Mouse (Mus musculus) intestine, embryonic 16.5 days (tissue): Measurements from ENCODE around the gene Pwwp2b. TPM values are rescaled to one million over a fixed set of nuclear protein-coding genes. Genes with fewer than 3 reads are reported as not detected.

ENCODE experiments used
- ATAC-seq: fragments of 200-750 bp; cut with Nextera tagmentation; 2 replicates; pipeline ENCODE4 v1.8.0; 2017; ENCODE audit warnings: moderate TSS enrichment, moderate library complexity
- H3K27ac ChIP-seq: fragments of 300-500 bp; sonication (generic); 2 replicates; pipeline ENCODE4 v1.5.1; 2014; ENCODE audit warnings: mild to moderate bottlenecking, low read length
- H3K27me3 ChIP-seq: fragments of 300-500 bp; sonication (generic); replicated peaks from 2 replicates; pipeline ENCODE4 v1.6.1; 2014; ENCODE audit warnings: low read length, control low read depth, mixed read lengths; ENCODE audit not compliant: control insufficient read depth, insufficient read depth
- H3K36me3 ChIP-seq: fragments of 300-500 bp; sonication (generic); 2 replicates; pipeline ENCODE4 v1.6.1; 2014; ENCODE audit warnings: low read length, control low read depth; ENCODE audit not compliant: control insufficient read depth, insufficient read depth
- H3K4me1 ChIP-seq: fragments of 300-500 bp; sonication (generic); 2 replicates; pipeline ENCODE4 v1.6.1; 2014; ENCODE audit warnings: low read length, control low read depth, mixed read lengths; ENCODE audit not compliant: control insufficient read depth, insufficient read depth
- H3K4me2 ChIP-seq: fragments of 300-500 bp; sonication (generic); 2 replicates; pipeline ENCODE4 v1.6.1; 2014; ENCODE audit warnings: low read depth, low read length, control low read depth
- H3K4me3 ChIP-seq: fragments of 300-500 bp; sonication (generic); 2 replicates; pipeline ENCODE4 v1.5.1; 2014; ENCODE audit warnings: mild to moderate bottlenecking, low read length
- H3K9ac ChIP-seq: fragments of 300-500 bp; sonication (generic); 2 replicates; pipeline ENCODE4 v1.6.1; 2014; ENCODE audit warnings: low read depth, low read length
- H3K9me3 ChIP-seq: fragments of 300-500 bp; sonication (generic); 2 replicates; pipeline ENCODE4 v1.6.1; 2016; ENCODE audit warnings: low read length, control low read depth; ENCODE audit not compliant: control insufficient read depth
- WGBS: fragments of 180-500 bp; shearing (Covaris S2); extraction: QIAGEN DNeasy Blood & Tissue Kit; methylation state at CpG from one replicate; pipeline ENCODE4 v1.1.7; 2014; 5-methylcytosine and 5-hydroxymethylcytosine counted together
- polyA plus RNA-seq: library from polyadenylated mRNA; unstranded; fragments of >200 nt; fragmentation: Nextera tagmentation; extraction: Ambion mirVana; gene quantifications from 2 replicates; pipeline ENCODE4 v1.2.1, GENCODE M21; 2015

The Pwwp2b gene
- polyA plus RNA-seq, 1 experiment from 2014 or later = 24.3 TPM

GRCm38 (mm10) chr7:139280044-139280443 lies 31.8 kb downstream of the Pwwp2b start:
- Histone ChIP-seq H3K27me3 (no peaks in the 10 kb centered on the region), H3K27ac (peak overlapping the region; percentile 24; the same call in 1 of the 2 replicates), H3K9ac (no peak overlapping the region), H3K4me2 (no peak overlapping the region), H3K4me1 (peaks cover 22% of the 10 kb centered on the region), H3K9me3 (no peaks in the 10 kb centered on the region), H3K36me3 (no peaks in the 10 kb centered on the region), H3K4me3 (no peak overlapping the region)
- no peak for ATAC-seq
- WGBS = 52% methylated on average over 1 of the region's 1 CpGs

DNA sequence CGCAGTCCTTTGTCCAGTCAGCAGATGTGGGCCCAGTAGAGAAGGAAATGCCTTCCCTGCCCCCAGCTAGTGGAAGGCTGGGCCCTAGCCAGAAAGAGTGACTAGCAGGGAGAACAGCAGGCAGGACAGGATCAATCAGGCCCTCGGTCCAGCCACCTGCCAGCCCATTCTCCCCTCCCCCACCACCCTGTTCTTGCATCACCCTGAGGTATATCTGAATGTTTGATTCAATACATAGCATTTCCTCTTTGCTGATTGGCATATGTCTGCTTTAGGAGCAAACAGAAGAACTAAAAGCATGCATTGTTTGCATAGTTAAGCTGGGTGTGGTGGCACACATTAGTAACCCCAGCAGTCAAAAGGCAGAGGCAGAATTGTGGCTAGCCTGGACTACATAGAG lies 32.9 kb downstream of the Pwwp2b start:
- Histone ChIP-seq H3K9me3 (no peaks in the 10 kb centered on the region), H3K4me3 (no peak overlapping the region), H3K27me3 (no peaks in the 10 kb centered on the region), H3K4me1 (peaks cover 19% of the 10 kb centered on the region), H3K9ac (0 out of 2 replicates have a peak overlapping the region, but pooled peaks have one; percentile 9), H3K4me2 (no peak overlapping the region), H3K36me3 (no peaks in the 10 kb centered on the region), H3K27ac (0 out of 2 replicates have a peak overlapping the region, but pooled peaks have one; percentile 30)
- 27% methylated on average over 2 of the region's 2 CpGs for WGBS
- peak; percentile 69 for ATAC-seq

DNA sequence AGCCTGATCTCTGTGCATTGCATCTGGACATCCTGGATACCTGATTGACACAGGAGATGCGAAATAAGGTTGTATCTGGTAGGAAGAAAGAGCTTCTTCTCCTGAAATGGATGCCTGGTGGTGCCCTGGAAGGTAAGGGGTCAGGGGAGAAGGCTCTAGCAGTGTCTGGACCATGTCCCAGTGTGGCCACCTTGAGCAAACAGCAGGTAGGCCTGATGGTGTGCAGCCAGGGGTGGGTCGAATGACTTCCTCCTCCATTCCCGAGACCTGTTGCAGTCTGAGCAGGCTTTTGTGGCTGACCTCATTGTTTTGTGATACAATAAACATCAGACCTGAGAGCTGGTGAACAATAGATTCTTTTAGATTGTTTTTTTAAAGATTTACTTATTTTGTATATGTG lies 33.8 kb downstream of the Pwwp2b start:
- Histone ChIP-seq H3K9ac (no peak overlapping the region), H3K4me1 (peaks cover 19% of the 10 kb centered on the region), H3K4me3 (no peak overlapping the region), H3K36me3 (no peaks in the 10 kb centered on the region), H3K4me2 (no peak overlapping the region), H3K27ac (no peak overlapping the region), H3K9me3 (no peaks in the 10 kb centered on the region), H3K27me3 (no peaks in the 10 kb centered on the region)
- WGBS = 69% methylated on average over 3 of the region's 3 CpGs
- no peak for ATAC-seq

- no peak for ATAC-seq
- Histone ChIP-seq H3K4me1 (peaks cover 14% of the 10 kb centered on the region), H3K27ac (no peak overlapping the region), H3K9me3 (no peaks in the 10 kb centered on the region), H3K36me3 (no peaks in the 10 kb centered on the region), H3K9ac (no peak overlapping the region), H3K27me3 (no peaks in the 10 kb centered on the region), H3K4me3 (no peak overlapping the region), H3K4me2 (no peak overlapping the region)
- WGBS = 73% methylated on average over 16 of the region's 16 CpGs
These were observed 37.1 kb downstream of the Pwwp2b start for GRCm38 (mm10) chr7:139285295-139285943.

DNA sequence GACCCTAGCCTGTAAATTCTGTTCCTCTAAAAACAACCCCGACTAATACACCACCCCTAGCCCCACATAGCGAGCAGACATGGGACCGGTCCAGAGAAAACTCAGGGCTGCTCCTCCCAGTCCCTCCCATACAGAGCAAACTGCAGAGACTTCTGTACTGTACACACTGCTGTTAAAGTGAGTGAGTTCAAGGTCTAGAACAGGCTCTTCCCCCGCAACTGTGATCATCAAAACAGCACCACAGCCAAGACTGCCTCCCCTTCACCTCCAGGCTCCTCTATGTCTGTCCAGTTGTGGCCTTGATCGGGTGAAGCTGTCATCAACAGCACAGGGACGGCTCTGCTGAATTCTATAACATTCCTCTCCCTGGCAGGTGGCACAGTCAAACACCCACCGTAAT lies 40.3 kb downstream of the Pwwp2b start:
- Histone ChIP-seq H3K36me3 (no peaks in the 10 kb centered on the region), H3K27ac (no peak overlapping the region), H3K4me1 (no peaks in the 10 kb centered on the region), H3K9ac (no peak overlapping the region), H3K4me2 (no peak overlapping the region), H3K27me3 (no peaks in the 10 kb centered on the region), H3K4me3 (no peak overlapping the region), H3K9me3 (no peaks in the 10 kb centered on the region)
- ATAC-seq = no peak
- 73% methylated on average over 7 of the region's 7 CpGs for WGBS

DNA sequence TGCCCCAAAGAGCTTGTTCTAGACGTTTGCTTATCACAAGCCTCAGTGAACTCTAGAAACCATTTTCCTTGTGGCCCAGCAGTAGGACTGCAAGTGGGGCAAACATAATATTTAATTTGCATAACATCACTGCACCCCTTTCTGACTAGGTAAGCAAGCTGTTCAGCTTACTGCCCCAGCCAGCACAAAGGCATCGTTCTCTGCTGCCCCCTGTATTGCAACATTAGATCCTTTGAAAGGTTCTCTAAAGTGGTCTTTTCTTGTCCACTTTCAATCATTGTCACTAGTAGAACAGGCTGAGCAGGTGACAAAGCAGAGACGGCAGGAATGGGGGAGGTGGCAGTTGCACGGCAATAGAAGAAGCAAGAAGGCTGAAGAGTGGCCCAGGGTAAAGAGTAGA lies 45.1 kb downstream of the Pwwp2b start:
- 59% methylated on average over 4 of the region's 4 CpGs for WGBS
- Histone ChIP-seq H3K9me3 (no peaks in the 10 kb centered on the region), H3K4me2 (no peak overlapping the region), H3K4me1 (peaks cover 13% of the 10 kb centered on the region), H3K27me3 (no peaks in the 10 kb centered on the region), H3K27ac (no peak overlapping the region), H3K9ac (no peak overlapping the region), H3K36me3 (no peaks in the 10 kb centered on the region), H3K4me3 (no peak overlapping the region)
- no peak for ATAC-seq

DNA sequence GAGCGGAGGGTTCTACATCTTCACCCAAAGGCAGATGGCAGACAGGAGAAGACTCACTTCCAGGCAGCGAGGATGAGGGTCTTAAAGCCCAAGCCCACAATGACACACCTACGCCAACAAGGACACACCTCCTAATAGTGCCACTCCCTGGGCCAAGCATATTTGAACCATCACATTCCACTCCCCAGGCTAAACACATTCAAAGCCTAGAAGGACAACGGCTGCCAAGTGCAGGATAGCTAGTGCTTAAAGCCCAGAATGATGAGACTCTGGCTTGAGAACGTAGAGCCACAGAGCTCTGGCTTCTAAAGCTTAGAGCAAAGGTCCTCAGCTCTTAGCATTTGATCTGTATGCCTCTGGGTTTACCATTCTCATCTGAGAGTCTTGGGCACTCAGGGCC lies 45.8 kb downstream of the Pwwp2b start:
- H3K9me3 ChIP-seq = no peaks in the 10 kb centered on the region
- no peaks in the 10 kb centered on the region for H3K27me3 ChIP-seq
- no peak overlapping the region for H3K27ac ChIP-seq
- H3K9ac ChIP-seq = no peak overlapping the region
- no peaks in the 10 kb centered on the region for H3K36me3 ChIP-seq
- peaks cover 13% of the 10 kb centered on the region for H3K4me1 ChIP-seq
- no peak overlapping the region for H3K4me2 ChIP-seq
- no peak overlapping the region for H3K4me3 ChIP-seq
- ATAC-seq = no peak
- 80% methylated on average over 5 of the region's 5 CpGs for WGBS

DNA sequence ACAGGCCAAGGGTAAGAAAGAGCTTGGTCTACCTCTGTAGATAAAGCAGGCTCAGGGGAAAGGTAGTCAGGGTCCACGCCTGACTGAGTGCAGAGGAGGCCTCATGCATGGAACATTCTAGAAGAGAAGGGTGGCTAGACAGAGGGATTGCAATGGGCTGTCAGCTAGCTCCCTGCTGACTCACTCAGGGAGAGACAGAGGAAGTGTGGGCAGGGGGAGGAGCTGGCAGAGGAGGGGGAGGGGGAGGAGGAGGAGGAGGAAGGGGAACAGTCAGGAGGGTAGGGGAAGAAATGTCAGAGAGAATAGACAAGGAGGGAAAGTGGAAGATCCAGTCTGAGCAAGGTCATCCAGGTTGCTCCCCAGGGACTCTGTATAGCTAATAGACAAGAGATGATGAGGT lies 47.4 kb downstream of the Pwwp2b start:
- Histone ChIP-seq H3K9me3 (no peaks in the 10 kb centered on the region), H3K27ac (no peak overlapping the region), H3K4me1 (peaks cover 13% of the 10 kb centered on the region), H3K36me3 (no peaks in the 10 kb centered on the region), H3K4me2 (no peak overlapping the region), H3K9ac (no peak overlapping the region), H3K4me3 (no peak overlapping the region), H3K27me3 (no peaks in the 10 kb centered on the region)
- peak; percentile 25 for ATAC-seq
- 69% methylated on average over 1 of the region's 1 CpGs for WGBS

DNA sequence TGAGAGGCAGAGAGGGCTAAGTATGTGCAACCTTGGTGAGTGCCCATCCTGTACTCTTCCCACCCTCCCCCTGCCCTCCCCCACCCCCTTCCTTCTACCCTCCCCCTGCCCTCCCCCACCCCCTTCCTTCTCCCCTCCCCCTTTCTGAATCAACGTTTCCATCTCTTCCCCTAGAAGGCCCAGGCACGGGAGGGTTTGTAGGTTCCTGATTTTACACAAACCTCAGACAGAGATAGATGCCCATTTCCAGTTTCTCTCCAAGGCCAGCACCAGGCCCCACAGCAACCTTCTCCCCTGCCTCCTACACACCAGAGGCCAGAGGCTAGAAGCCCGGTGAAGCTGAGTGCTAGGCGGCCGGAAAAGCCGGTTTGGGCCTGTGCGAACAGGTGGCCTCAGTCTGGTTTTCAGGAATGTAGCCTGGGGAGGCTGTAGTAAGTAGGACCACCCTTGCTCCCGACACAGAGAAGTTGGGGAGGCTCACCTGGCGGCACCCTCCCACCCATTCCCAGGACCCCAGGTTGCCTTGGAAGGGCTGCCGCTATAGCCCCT lies 48.3 kb downstream of the Pwwp2b start:
- Histone ChIP-seq H3K4me3 (no peak overlapping the region), H3K9me3 (no peaks in the 10 kb centered on the region), H3K9ac (no peak overlapping the region), H3K4me2 (no peak overlapping the region), H3K27ac (no peak overlapping the region), H3K27me3 (no peaks in the 10 kb centered on the region), H3K36me3 (no peaks in the 10 kb centered on the region), H3K4me1 (peaks cover 13% of the 10 kb centered on the region)
- WGBS = 60% methylated on average over 9 of the region's 10 CpGs
- no peak for ATAC-seq

- Histone ChIP-seq H3K27me3 (no peaks in the 10 kb centered on the region), H3K4me3 (no peak overlapping the region), H3K9me3 (no peaks in the 10 kb centered on the region), H3K9ac (no peak overlapping the region), H3K27ac (no peak overlapping the region), H3K4me2 (no peak overlapping the region), H3K36me3 (no peaks in the 10 kb centered on the region), H3K4me1 (peaks cover 13% of the 10 kb centered on the region)
- no peak for ATAC-seq
- WGBS = 44% methylated on average over 4 of the region's 4 CpGs
These were observed 50.2 kb downstream of the Pwwp2b start for GRCm38 (mm10) chr7:139298446-139298845.
